Mouse (Mus musculus) testis, adult 2 months (tissue): ENCODE measurements around the gene Ppara. TPM values are rescaled to one million over a fixed set of nuclear protein-coding genes. Genes with fewer than 3 reads are reported as not detected.

ENCODE experiments used
- H3K27ac ChIP-seq: fragments of 200-500 bp; 2 replicates; pipeline ENCODE4 v1.5.1; 2012; ENCODE audit warnings: low read depth, low read length; ENCODE audit not compliant: control insufficient read depth, insufficient read depth
- H3K27me3 ChIP-seq: fragments of 200-500 bp; 2 replicates; pipeline ENCODE4 v1.6.1; 2012; ENCODE audit warnings: mild to moderate bottlenecking, low read length, moderate library complexity; ENCODE audit not compliant: control insufficient read depth, insufficient read depth
- H3K36me3 ChIP-seq: fragments of 200-500 bp; 2 replicates; pipeline ENCODE4 v1.6.1; 2012; ENCODE audit warnings: mild to moderate bottlenecking, low read length; ENCODE audit not compliant: control insufficient read depth, insufficient read depth
- H3K4me1 ChIP-seq: fragments of 200-500 bp; 2 replicates; pipeline ENCODE4 v1.6.1; 2012; ENCODE audit warnings: low read length; ENCODE audit not compliant: control insufficient read depth, insufficient read depth
- H3K4me3 ChIP-seq: fragments of 200-500 bp; 2 replicates; pipeline ENCODE4 v1.5.1; 2012; ENCODE audit warnings: low read depth, mild to moderate bottlenecking, low read length, moderate library complexity, mixed read lengths; ENCODE audit not compliant: control insufficient read depth
- CTCF ChIP-seq: fragments of 200-500 bp; IDR thresholded peaks from 2 replicates; pipeline ENCODE4 v1.5.1; 2012; ENCODE audit warnings: low read depth, mild to moderate bottlenecking, inconsistent platforms, low read length, moderate library complexity; ENCODE audit not compliant: control insufficient read depth, insufficient read depth, insufficient replicate concordance
- POLR2A ChIP-seq: fragments of 200-500 bp; IDR thresholded peaks from 2 replicates; pipeline ENCODE4 v1.6.1; 2012; ENCODE audit warnings: low read depth, mild to moderate bottlenecking, inconsistent platforms, low read length, moderate library complexity; ENCODE audit not compliant: control insufficient read depth
- polyA plus RNA-seq: library from polyadenylated mRNA; depleted of rRNA; stranded (reverse); fragments of >200 nt; gene quantifications from 2 replicates; pipeline ENCODE4 v1.2.3, GENCODE M21; 2012

Gene Ppara
- polyA plus RNA-seq, 1 experiment, result 0.63 TPM

DNA sequence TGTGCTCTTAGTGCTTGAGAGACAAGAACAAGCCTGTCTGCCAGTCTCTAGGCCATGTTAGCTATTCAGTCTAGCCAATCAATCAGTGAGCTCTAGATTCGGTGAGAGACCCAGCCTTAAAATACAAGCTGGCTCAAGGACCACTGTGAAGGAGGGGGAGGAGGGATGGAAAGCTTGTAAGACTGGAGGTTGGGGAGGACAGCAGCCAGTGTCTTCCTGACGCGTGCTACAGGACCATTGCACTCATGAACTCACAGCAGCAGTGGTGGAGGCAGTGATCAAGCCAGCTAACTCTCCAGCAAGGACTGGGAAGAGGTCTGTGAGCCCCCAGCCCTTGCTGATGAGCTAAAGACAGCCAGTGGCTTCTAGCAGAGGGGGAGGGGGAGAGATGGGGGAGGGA, 30.2 kb downstream of the Ppara start:
- no peak for TF ChIP-seq POLR2A
- no peak for TF ChIP-seq CTCF
- no peaks in the 10 kb centered on the region for H3K27me3 ChIP-seq
- no peak overlapping the region for H3K4me3 ChIP-seq
- H3K36me3 ChIP-seq, result no peaks in the 10 kb centered on the region
- no peak overlapping the region for H3K27ac ChIP-seq
- H3K4me1 ChIP-seq, result peaks cover 6% of the 10 kb centered on the region

DNA sequence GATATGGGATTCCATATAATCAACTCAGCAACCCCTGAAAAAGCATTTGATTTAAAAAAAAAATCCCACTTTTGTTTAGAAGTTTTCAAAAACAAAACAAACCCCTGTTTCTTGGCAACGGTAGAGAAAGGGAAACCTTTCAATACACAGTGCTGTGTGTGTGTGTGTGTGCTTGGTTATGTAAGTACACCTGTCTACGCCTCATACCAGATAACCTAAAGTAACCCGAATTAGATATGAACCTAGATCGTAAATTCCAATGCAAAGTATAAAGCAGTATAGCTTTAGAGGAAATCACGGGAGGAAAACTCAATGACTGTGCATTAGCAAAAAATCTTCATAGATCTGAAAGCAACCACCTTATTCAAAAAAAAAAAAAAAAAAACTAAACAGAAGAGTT, 31.9 kb downstream of the Ppara start:
- Histone ChIP-seq H3K27ac (no peak overlapping the region), H3K4me1 (peaks cover 6% of the 10 kb centered on the region), H3K4me3 (no peak overlapping the region), H3K36me3 (no peaks in the 10 kb centered on the region), H3K27me3 (no peaks in the 10 kb centered on the region)
- TF ChIP-seq POLR2A (no peak), CTCF (no peak)

DNA sequence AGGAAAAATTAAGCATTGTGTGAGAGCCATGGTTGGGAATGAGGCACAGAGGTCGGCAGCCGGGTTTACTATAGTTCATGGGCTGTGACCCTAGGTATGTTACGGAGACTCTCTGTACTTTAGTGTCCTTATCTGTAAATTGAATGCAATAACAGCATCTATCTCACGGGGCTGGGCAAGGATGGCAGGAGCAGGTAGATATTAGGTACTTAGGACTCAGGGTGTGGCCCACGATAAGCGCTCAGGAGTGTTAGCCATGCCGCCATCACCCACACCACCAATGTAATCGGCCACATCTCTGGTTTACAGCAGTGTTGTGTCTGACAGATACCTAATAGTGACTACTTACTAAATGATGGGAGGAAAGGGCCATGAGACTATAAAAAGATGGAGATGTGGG, 34.2 kb downstream of the Ppara start:
- H3K36me3 ChIP-seq, result no peaks in the 10 kb centered on the region
- H3K4me3 ChIP-seq, result no peak overlapping the region
- H3K27ac ChIP-seq, result no peak overlapping the region
- H3K4me1 ChIP-seq, result peaks cover 6% of the 10 kb centered on the region
- no peaks in the 10 kb centered on the region for H3K27me3 ChIP-seq
- no peak for TF ChIP-seq CTCF
- no peak for TF ChIP-seq POLR2A

DNA sequence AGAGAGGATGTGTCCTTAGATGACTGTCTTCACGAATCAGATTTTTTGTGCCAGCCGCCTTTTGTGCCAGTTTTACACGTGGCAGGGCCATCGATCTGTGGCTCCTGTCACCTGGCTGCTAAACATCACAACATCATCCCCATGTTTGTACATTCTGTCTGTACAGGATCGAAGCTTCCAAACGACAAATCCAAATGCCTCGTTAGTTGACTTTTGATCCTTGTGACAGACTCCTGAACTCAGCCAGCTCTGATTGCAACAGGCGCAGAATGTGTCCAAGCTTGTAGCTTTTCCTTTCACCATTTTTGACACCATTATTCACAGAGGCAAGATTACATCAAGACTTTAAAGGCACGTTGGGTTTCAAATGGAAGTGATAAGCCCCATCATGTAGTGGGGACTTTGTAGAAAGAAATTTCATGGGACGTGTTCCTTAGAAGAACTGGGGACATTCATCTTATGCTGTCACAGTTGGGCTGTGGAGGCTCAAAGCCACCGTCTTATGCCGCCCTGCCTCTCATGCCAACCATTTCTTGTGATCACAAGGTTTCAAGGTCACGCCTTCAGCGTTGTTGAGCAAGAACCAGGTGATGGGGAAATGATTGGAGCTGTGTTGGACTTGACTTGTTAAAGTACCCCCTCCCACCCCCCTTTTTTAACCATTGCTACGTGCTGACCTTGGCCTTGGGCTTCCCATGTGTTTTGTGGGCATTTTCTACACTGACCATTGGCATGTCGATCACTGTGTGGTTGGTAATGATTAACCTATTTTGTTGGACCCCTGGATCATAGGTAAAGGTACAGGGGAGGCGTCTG, 36.7 kb downstream of the Ppara start:
- Histone ChIP-seq H3K4me3 (no peak overlapping the region), H3K36me3 (no peaks in the 10 kb centered on the region), H3K27me3 (no peaks in the 10 kb centered on the region), H3K4me1 (peaks cover 8% of the 10 kb centered on the region), H3K27ac (no peak overlapping the region)
- TF ChIP-seq CTCF, result no peak
- TF ChIP-seq POLR2A, result no peak

DNA sequence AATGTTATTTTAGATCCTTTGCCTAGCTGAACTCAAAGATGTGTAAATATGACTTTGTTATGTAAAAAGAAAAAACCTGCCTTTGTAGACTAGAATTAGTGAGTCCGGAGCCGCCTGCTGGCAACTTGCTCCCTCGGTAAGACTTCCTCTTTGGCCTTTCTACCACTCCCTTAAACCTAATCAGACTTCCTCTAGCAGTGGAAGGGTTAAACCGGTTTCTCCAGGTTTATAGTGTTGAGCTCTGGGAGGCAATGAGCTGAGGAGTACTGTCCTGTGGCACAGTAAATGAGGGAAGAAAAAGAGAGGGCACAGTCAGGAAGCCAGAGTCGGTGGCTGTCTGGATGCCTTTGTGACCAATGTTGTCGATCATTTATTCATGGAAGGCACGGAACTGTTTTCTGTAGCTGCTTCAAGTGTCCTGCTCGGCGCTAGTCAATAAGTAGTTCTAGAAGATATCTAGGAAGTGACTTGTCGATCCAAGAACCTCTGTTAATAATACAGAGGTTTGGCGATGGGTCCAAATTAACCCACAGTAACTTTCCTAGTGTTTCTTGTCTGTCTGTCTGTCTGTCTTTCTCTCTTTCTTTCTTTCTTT, 37.5 kb downstream of the Ppara start:
- Histone ChIP-seq H3K4me3 (no peak overlapping the region), H3K36me3 (no peaks in the 10 kb centered on the region), H3K27ac (no peak overlapping the region), H3K4me1 (peaks cover 8% of the 10 kb centered on the region), H3K27me3 (no peaks in the 10 kb centered on the region)
- TF ChIP-seq POLR2A (no peak), CTCF (no peak)

DNA sequence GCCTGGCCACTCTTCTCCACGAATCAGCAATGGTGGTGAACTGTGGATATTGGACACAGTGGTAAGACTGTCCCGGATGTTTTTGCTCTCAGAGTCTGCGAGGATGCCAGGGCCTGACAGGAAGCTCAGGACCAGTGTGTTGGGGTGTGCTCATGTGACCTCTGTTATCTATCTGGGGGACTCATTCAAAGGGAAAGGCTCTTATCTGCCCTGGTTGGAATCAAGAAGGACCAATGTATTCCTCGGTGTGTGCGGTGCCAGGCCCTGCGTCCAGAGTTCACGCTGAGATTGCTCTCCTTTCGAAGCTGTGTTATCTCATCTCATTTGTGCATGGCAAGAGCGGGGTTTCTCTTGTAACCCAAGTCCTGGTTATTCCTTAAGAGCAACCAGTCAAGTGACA, 39.6 kb downstream of the Ppara start:
- TF ChIP-seq POLR2A (no peak), CTCF (no peak)
- Histone ChIP-seq H3K27ac (no peak overlapping the region), H3K4me3 (no peak overlapping the region), H3K4me1 (peaks cover 6% of the 10 kb centered on the region), H3K27me3 (no peaks in the 10 kb centered on the region), H3K36me3 (no peaks in the 10 kb centered on the region)

DNA sequence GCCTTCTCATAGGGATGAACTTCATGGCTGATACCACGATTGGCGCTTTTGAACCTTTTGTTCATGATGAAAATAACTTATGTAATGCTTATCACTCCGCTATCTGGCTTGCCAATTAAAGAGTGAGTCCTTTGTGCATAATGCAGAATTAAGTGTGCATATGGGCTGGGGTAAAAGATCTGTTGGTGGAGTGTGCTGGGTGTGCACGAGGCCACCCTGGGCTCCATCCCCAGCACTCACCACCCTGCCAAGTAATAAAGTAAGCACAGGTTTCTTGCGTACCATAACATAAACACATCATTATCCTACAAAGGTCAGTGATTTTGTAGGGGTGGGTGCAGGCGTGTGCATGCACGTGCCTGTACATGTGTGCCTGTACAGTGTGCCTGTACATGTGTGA, 40.2 kb downstream of the Ppara start:
- Histone ChIP-seq H3K27me3 (no peaks in the 10 kb centered on the region), H3K4me1 (peaks cover 2% of the 10 kb centered on the region; the same call in 1 of the 2 replicates), H3K27ac (no peak overlapping the region), H3K36me3 (no peaks in the 10 kb centered on the region), H3K4me3 (no peak overlapping the region)
- no peak for TF ChIP-seq CTCF
- no peak for TF ChIP-seq POLR2A

DNA sequence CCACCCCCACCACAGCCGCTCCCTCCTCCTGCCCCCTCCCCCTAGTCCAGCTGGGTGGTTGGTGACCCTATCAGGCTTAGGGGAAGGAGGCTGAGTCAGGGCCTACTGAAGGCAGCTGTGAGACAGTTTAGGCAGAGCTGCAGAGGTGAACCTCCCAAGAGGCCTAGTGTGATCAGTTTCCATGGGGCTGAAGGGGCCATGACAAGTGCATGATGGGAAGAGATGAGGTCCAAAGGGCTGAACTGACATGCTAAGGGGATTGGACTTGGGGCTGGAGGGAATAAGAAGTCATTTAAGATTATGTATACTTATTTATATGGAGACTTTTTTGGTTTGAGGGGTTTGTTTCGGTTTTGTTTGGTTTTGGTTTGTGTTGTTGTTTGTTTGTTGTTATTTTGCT, 41.5 kb downstream of the Ppara start:
- no peaks in the 10 kb centered on the region for H3K36me3 ChIP-seq
- peaks cover 2% of the 10 kb centered on the region; the same call in 1 of the 2 replicates for H3K4me1 ChIP-seq
- no peak overlapping the region for H3K27ac ChIP-seq
- no peaks in the 10 kb centered on the region for H3K27me3 ChIP-seq
- TF ChIP-seq CTCF (no peak), POLR2A (no peak)
- no peak overlapping the region for H3K4me3 ChIP-seq
